Mouse (Mus musculus) hindbrain, embryonic 15.5 days (tissue): ENCODE results near the gene Syn3. TPM values are rescaled to one million over a fixed set of nuclear protein-coding genes. Genes with fewer than 3 reads are reported as not detected.
"Not testable (repeated sequence)": the region's sequence is repeated elsewhere in the genome, so short reads cannot be mapped to it uniquely, and the experiment has no call there.

ENCODE experiments used
- ATAC-seq: fragments of 200-750 bp; cut with Nextera tagmentation; 2 replicates; pipeline ENCODE4 v1.8.0; 2017; ENCODE audit warnings: low read depth, moderate number of reproducible peaks, moderate TSS enrichment; ENCODE audit not compliant: low FRiP score
- H3K27ac ChIP-seq: fragments of 300-500 bp; sonication (generic); replicated peaks from 2 replicates; pipeline ENCODE4 v1.5.1; 2015; ENCODE audit warnings: mild to moderate bottlenecking, inconsistent platforms
- H3K27me3 ChIP-seq: fragments of 300-500 bp; sonication (generic); 2 replicates; pipeline ENCODE4 v1.6.1; 2015; ENCODE audit warnings: control low read depth, inconsistent platforms
- H3K36me3 ChIP-seq: fragments of 300-500 bp; sonication (generic); 2 replicates; pipeline ENCODE4 v1.6.1; 2015; ENCODE audit warnings: control low read depth, inconsistent platforms
- H3K4me1 ChIP-seq: fragments of 300-500 bp; sonication (generic); replicated peaks from 2 replicates; pipeline ENCODE4 v1.6.1; 2015; ENCODE audit warnings: control low read depth, inconsistent platforms
- H3K4me2 ChIP-seq: fragments of 300-500 bp; sonication (generic); 2 replicates; pipeline ENCODE4 v1.6.1; 2015; ENCODE audit warnings: moderate library complexity, mild to moderate bottlenecking, inconsistent platforms
- H3K4me3 ChIP-seq: fragments of 300-500 bp; sonication (generic); 2 replicates; pipeline ENCODE4 v1.5.1; 2015; ENCODE audit warnings: mild to moderate bottlenecking, inconsistent platforms
- H3K9ac ChIP-seq: fragments of 300-500 bp; sonication (generic); 2 replicates; pipeline ENCODE4 v1.6.1; 2015; ENCODE audit warnings: inconsistent platforms
- H3K9me3 ChIP-seq: fragments of 300-500 bp; sonication (generic); 2 replicates; pipeline ENCODE4 v1.6.1; 2016; ENCODE audit warnings: control low read depth, inconsistent platforms
- WGBS: fragments of 180-500 bp; shearing (Covaris S2); methylation state at CpG from one replicate; pipeline ENCODE4 v1.1.7; 2015; 5-methylcytosine and 5-hydroxymethylcytosine counted together
- polyA plus RNA-seq: library from polyadenylated mRNA; unstranded; fragments of >200 nt; fragmentation: Nextera tagmentation; extraction: Ambion mirVana; gene quantifications from 2 replicates; pipeline ENCODE4 v1.2.1, GENCODE M21; 2015

The Syn3 gene
- polyA plus RNA-seq: 25.8 and 30.1 TPM in 2 replicates

DNA sequence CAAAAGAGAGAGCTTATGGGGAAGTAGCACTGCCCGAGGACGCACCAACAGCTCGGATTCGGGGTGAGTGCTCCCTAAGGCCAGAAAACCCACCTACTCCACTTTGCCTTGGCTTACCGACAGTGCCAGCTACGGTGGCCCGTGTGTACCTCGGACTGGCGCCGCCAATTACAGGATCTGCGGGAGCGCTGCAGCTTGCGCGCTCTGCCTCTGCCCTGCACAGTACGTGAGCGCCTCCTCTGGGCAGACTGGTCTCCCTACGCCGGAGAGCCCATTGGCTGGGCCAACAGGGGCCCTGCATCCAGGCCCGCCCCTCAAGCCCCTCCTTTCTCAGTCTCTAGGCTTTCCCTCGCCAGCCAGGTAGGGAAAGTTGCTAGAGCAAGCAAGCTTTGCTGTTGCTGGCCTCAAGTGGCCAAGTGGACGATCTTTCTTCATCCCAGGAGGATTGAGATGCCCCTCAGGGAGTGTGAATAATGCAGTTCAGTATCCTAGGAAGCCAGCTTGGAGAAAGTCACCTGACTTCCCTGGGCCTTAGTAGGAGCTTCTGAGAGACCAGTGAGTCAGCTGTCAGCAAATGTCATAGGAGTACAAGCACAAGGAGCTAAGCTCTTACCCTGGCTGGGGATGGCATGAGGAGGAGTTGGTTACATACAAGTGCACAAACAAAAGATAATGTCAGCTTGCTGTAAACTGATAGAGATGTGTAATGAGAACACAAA lies at the start of gene Syn3:
TSS of gene Syn3 (minus strand) at position 224 of the 719 bp plus-strand sequence.
- Histone ChIP-seq H3K9ac (peak within 1 kb of the TSS; percentile 73), H3K9me3 (no peaks in the 10 kb centered on the region), H3K4me3 (peak within 1 kb of the TSS; percentile 62), H3K36me3 (no peaks in the 10 kb centered on the region), H3K4me1 (peaks cover 24% of the 10 kb centered on the region), H3K27me3 (no peaks in the 10 kb centered on the region), H3K27ac (peak within 1 kb of the TSS; percentile 81), H3K4me2 (peak within 1 kb of the TSS; percentile 78)
- peak; percentile 99 for ATAC-seq
- WGBS: 0% methylated on average over 21 of the region's 21 CpGs

DNA sequence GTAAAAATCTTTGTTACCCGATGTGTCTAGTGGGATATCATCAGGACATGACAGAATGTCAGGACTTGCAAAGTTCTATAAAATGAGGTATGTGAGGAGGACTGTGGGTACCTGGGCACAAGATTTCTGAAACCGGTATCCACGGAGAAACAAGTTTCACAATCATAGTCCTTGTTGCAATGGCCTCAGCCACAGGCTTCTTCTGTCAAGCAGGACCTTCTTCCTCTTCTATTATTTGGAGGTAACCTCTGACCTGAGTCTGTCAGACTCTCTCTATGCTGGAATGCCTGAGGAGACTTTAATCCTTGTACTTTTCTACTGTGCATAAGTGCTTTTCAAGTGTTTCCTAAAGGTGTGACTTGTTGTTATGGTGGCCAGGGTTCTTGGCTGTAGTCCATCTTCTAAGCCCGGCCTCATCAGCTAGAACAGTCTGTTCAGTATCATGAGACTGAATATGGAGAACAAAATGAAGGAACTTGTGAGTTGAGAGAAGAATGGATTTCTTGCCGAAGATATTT lies 27.7 kb upstream of the Syn3 start:
- H3K4me2 ChIP-seq, H3K9ac ChIP-seq, H3K4me1 ChIP-seq, H3K36me3 ChIP-seq, ATAC-seq, H3K4me3 ChIP-seq, H3K9me3 ChIP-seq, H3K27ac ChIP-seq, H3K27me3 ChIP-seq: not testable (repeated sequence)
- 85% methylated on average over 4 of the region's 5 CpGs for WGBS

DNA sequence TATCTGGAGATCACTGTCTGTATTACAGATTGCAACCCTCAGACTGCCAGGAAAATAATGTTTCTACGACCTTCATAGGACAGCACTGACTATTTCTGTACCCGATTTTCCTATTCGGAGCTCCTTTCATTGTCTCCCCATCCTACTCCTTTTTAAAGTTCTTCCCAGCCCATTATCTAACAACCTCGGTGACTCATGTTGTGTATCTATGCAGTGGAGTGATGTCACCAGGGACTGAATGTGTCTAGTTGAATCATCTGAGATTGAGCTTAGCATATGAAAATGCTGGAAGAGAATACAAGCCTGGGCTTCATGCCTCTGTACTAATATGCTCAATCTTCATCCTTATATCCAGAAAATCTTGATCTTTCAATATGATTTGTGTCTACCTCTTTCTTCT lies 15.1 kb upstream of the Syn3 start:
- no peaks in the 10 kb centered on the region for H3K4me1 ChIP-seq
- no peaks in the 10 kb centered on the region for H3K27me3 ChIP-seq
- no peaks in the 10 kb centered on the region for H3K36me3 ChIP-seq
- no peak overlapping the region for H3K4me2 ChIP-seq
- no peak for ATAC-seq
- no peak overlapping the region for H3K4me3 ChIP-seq
- WGBS: 88% methylated on average over 4 of the region's 4 CpGs
- no peaks in the 10 kb centered on the region for H3K9me3 ChIP-seq
- no peak overlapping the region for H3K9ac ChIP-seq
- H3K27ac ChIP-seq: no peak overlapping the region

GRCm38 (mm10) chr10:86510941-86511340 lies 12.2 kb upstream of the Syn3 start:
- no peak for ATAC-seq
- Histone ChIP-seq H3K9ac (no peak overlapping the region), H3K36me3 (no peaks in the 10 kb centered on the region), H3K27ac (no peak overlapping the region), H3K4me3 (no peak overlapping the region), H3K4me1 (no peaks in the 10 kb centered on the region), H3K27me3 (no peaks in the 10 kb centered on the region), H3K4me2 (no peak overlapping the region), H3K9me3 (no peaks in the 10 kb centered on the region)

- ATAC-seq: no peak
- H3K9ac ChIP-seq: no peak overlapping the region
- H3K4me3 ChIP-seq: no peak overlapping the region
- no peak overlapping the region for H3K4me2 ChIP-seq
- no peaks in the 10 kb centered on the region for H3K27me3 ChIP-seq
- H3K27ac ChIP-seq: no peak overlapping the region
- H3K9me3 ChIP-seq: no peaks in the 10 kb centered on the region
- peaks cover 16% of the 10 kb centered on the region for H3K4me1 ChIP-seq
- WGBS: 81% methylated on average over 2 of the region's 2 CpGs
- no peaks in the 10 kb centered on the region for H3K36me3 ChIP-seq
Measured at GRCm38 (mm10) chr10:86502063-86502462, 3.4 kb upstream of the Syn3 start.

- H3K4me1 ChIP-seq: peaks cover 24% of the 10 kb centered on the region
- no peaks in the 10 kb centered on the region for H3K36me3 ChIP-seq
- H3K9ac ChIP-seq: peak overlapping the region; percentile 73
- peak overlapping the region; percentile 81 for H3K27ac ChIP-seq
- H3K4me3 ChIP-seq: peak overlapping the region; percentile 62
- H3K4me2 ChIP-seq: peak overlapping the region; percentile 78
- no peaks in the 10 kb centered on the region for H3K27me3 ChIP-seq
- ATAC-seq: peak; percentile 88
- 2% methylated on average over 12 of the region's 12 CpGs for WGBS
- H3K9me3 ChIP-seq: no peaks in the 10 kb centered on the region
Measured at GRCm38 (mm10) chr10:86498051-86498672, 534 bp downstream of the Syn3 start.

GRCm38 (mm10) chr10:86495851-86496250 lies 2.8 kb downstream of the Syn3 start:
- Histone ChIP-seq H3K4me3 (no peak overlapping the region), H3K27me3 (no peaks in the 10 kb centered on the region), H3K9me3 (no peaks in the 10 kb centered on the region), H3K4me1 (peaks cover 32% of the 10 kb centered on the region), H3K9ac (no peak overlapping the region), H3K4me2 (no peak overlapping the region), H3K27ac (no peak overlapping the region), H3K36me3 (no peaks in the 10 kb centered on the region)
- 77% methylated on average over 2 of the region's 2 CpGs for WGBS
- ATAC-seq: no peak

- Histone ChIP-seq H3K36me3 (no peaks in the 10 kb centered on the region), H3K27ac (no peak overlapping the region), H3K4me3 (no peak overlapping the region), H3K27me3 (no peaks in the 10 kb centered on the region), H3K4me2 (no peak overlapping the region), H3K4me1 (peaks cover 53% of the 10 kb centered on the region), H3K9ac (no peak overlapping the region), H3K9me3 (no peaks in the 10 kb centered on the region)
- WGBS: 65% methylated on average over 5 of the region's 5 CpGs
- ATAC-seq: no peak
Measured at GRCm38 (mm10) chr10:86493140-86493539, 5.6 kb downstream of the Syn3 start.

DNA sequence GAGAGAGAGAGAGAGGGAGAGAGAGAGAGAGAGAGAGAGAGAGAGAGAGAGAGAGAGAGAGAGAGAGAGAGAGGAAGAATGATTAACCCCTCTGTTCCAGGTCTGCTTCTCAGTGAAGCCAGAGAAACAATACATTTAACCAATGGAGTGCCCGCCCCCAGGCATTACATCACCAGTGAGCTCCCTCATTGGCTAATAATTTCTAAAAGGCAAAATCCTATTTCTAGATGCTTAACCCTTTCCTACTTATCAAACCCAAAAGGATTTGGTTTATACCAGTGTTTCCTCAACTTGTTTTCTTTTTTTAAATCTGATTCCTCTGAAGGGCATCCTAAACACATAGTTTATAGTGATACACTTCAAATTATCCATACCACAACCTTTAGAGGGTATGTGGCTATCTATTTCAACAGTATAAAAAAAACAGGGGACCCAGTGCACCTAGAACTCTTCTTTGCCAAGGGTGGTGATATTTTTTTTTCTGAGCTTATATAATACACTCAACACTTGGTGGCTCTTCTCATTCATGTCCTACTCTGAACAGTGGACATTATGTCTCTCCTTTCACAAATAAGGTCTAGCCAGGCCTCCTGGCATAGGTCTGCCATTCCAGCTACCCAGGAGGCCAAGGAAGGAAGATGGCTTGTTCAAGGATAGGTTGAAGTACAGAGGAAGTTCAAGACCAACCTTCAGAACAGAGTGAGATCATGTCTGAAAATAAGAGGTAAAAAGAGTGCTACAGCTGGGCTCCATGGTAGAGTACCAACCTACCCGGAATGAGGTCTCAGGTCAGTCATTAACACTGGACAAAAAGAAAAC lies 6.4 kb downstream of the Syn3 start:
- H3K4me1 ChIP-seq: peaks cover 46% of the 10 kb centered on the region
- ATAC-seq: peak; percentile 92
- H3K27ac ChIP-seq: peak overlapping the region; percentile 90
- H3K4me3 ChIP-seq: peak overlapping the region; percentile 51
- H3K9ac ChIP-seq: peak overlapping the region; percentile 59
- no peaks in the 10 kb centered on the region for H3K9me3 ChIP-seq
- peak overlapping the region; percentile 70 for H3K4me2 ChIP-seq
- WGBS: 43% methylated on average over 2 of the region's 2 CpGs
- no peaks in the 10 kb centered on the region for H3K36me3 ChIP-seq
- no peaks in the 10 kb centered on the region for H3K27me3 ChIP-seq

- ATAC-seq: peak; percentile 93
- peak overlapping the region; percentile 51 for H3K4me3 ChIP-seq
- WGBS: 10% methylated on average over 3 of the region's 3 CpGs
- peak overlapping the region; percentile 59 for H3K9ac ChIP-seq
- peak overlapping the region; percentile 70 for H3K4me2 ChIP-seq
- no peaks in the 10 kb centered on the region for H3K36me3 ChIP-seq
- H3K4me1 ChIP-seq: peaks cover 38% of the 10 kb centered on the region
- no peaks in the 10 kb centered on the region for H3K9me3 ChIP-seq
- H3K27ac ChIP-seq: peak overlapping the region; percentile 90
- H3K27me3 ChIP-seq: no peaks in the 10 kb centered on the region
Measured at GRCm38 (mm10) chr10:86491316-86492088, 7.2 kb downstream of the Syn3 start.

GRCm38 (mm10) chr10:86488544-86488943 lies 10.2 kb downstream of the Syn3 start:
- no peak overlapping the region for H3K27ac ChIP-seq
- H3K4me2 ChIP-seq: peak overlapping the region; percentile 70
- H3K27me3 ChIP-seq: no peaks in the 10 kb centered on the region
- no peak overlapping the region for H3K4me3 ChIP-seq
- no peaks in the 10 kb centered on the region for H3K36me3 ChIP-seq
- no peak overlapping the region for H3K9ac ChIP-seq
- H3K4me1 ChIP-seq: peaks cover 36% of the 10 kb centered on the region
- H3K9me3 ChIP-seq: no peaks in the 10 kb centered on the region
- no peak for ATAC-seq
- 85% methylated on average over 5 of the region's 5 CpGs for WGBS
